Mouse (Mus musculus): ENCODE measurements around the gene Apbb2. TPM values are rescaled to one million over a fixed set of nuclear protein-coding genes. Genes with fewer than 3 reads are reported as not detected.

Apbb2 gene
- total RNA-seq (2021) = 100 to 1,000 TPM in 1 of 2 experiments, 10 to 100 TPM in 1; 96.4 to 104 TPM

GRCm38 (mm10) chr5:66618597-66618996 is at the start of gene Apbb2:
Gene Apbb2 (minus strand): TSS chr5:66618784.
- intact Hi-C loops (cut with DNase I) = loop anchor here (2.0 to 10.0 kb wide), 3 partner anchors 194 to 364 kb away; partner anchors contain the start of gene Nsun7
- peak; percentile 96 for DNase-seq

- intact Hi-C loops (cut with DNase I) = no loop called here
- no peak for DNase-seq
These were observed 35.6 kb upstream of the Apbb2 start for GRCm38 (mm10) chr5:66654220-66654619.

DNA sequence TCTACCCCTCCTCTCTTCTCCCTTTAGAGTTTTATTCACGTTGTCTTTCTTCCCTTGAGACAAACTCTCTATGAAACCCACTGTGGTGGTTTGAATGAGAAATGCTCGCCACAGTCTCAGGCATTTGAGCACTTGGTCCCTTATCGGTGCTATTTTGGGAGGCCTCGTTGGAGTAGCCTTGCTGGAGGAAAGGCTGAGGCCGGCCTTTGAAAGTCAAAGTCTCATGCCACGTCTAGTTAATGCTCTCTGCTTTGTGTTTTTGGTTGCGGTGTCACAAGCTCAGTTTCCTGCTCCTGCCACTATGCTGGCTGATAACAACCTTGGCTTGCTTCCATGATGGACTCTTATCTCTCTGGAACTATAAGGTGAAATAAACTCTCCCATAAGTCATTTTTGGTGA is 28.9 kb upstream of the Apbb2 start:
- no peak for DNase-seq
- intact Hi-C loops (cut with DNase I) = no loop called here

DNA sequence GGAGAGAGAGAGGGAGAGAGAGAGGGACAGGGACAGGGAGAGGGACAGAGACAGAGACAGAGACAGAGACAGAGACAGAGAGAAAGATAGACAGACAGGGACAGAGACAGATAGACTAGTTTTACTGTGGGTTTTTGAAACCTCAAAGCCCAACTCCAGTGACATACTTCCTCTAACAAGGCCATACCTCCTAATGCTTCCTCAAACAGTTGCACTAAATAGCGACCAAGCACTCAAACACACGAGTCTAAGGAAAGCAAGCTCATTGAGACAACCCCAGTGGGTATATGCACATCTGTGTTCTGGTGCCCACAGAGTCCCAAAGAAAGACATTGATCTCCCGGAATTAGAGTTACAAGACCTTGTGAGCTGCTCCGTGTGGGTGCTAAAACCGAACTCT is 24.7 kb upstream of the Apbb2 start:
- intact Hi-C loops (cut with DNase I) = no loop called here

GRCm38 (mm10) chr5:66642156-66642555 is 23.6 kb upstream of the Apbb2 start:
- intact Hi-C loops (cut with DNase I) = no loop called here
- DNase-seq = no peak

More for the DNA sequence above, 24.7 kb upstream of the Apbb2 start:
- DNase-seq = no peak

- DNase-seq = no peak
- intact Hi-C loops (cut with DNase I) = no loop called here
These were observed 17.0 kb upstream of the Apbb2 start for GRCm38 (mm10) chr5:66635459-66636079.

DNA sequence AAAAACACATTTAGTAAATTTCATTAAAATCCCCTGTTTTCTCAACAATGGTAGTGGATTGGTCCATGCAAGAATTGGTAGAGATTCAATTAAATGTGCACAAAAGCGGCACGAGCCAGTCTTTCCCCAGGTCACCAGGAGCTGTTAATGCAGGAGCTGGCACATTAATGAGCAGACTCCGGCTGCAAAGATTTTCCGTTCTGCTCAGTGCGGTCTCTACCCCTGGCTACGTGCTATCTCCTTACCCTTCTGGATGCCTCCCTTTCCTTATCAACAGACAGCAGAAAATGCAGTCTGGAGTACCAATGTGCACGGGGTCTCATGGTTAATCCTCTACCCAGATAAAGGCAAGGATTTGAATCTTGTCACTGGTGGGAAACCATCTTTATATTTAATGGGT is 9.2 kb upstream of the Apbb2 start:
- intact Hi-C loops (cut with DNase I) = no loop called here
- DNase-seq = no peak

GRCm38 (mm10) chr5:66620191-66620625 is 1.6 kb upstream of the Apbb2 start:
- intact Hi-C loops (cut with DNase I) = no loop called here
- DNase-seq = peak; percentile 77

DNA sequence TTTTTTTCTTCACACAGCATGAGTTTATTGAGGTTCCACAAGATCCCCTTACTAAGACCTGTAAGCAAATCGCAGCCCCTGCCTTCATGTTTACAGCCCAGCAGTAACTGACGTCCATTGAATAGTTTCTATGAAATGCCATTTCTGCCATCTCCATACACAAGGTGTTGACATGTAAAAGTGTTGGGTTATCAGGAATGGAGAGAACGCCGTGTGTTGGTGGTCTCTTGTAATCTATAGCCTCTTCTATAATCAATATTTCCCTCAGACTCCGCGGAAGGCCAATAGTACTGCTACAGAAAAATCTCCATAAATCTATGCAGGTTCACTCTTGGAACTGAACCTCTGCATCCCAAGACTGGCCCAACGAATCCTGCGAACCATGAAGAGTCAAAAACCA is 1.1 kb upstream of the Apbb2 start:
- intact Hi-C loops (cut with DNase I) = loop anchor here (2.0 to 10.0 kb wide), 3 partner anchors 195 to 365 kb away; partner anchors contain the start of gene Nsun7
- DNase-seq = no peak

DNA sequence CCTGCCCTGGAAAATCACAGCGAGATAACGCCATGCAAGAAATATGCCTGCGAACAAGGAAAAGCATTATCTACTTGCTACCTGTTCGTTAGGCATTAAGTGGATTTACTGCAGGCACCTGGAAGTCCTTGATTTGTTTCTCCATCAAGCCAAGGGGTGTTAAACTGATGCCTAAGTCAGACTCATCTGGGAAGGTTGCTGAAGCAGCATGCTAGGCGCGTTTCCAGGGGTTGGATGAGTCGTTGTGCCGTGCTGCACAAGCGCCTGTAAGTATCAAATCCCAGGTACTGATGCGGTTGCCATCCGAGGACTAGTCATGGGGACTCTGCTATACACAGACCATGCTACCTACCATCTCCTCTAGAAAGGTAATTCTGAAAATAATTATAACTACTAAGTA is 611 bp upstream of the Apbb2 start:
- intact Hi-C loops (cut with DNase I) = loop anchor here (2.0 to 10.0 kb wide), 3 partner anchors 194 to 364 kb away; partner anchors contain the start of gene Nsun7
- no peak for DNase-seq

- peak; percentile 35 for DNase-seq
- intact Hi-C loops (cut with DNase I) = loop anchor here (2.0 to 10.0 kb wide), 3 partner anchors 193 to 363 kb away; partner anchors contain the start of gene Nsun7
These were observed 593 bp downstream of the Apbb2 start for GRCm38 (mm10) chr5:66617921-66618460.

- intact Hi-C loops (cut with DNase I) = loop anchor here (10.0 kb wide), 2 partner anchors 190 to 360 kb away; partner anchors contain the start of gene Nsun7
- no peak for DNase-seq
These were observed 3.6 kb downstream of the Apbb2 start for GRCm38 (mm10) chr5:66614940-66615339.

GRCm38 (mm10) chr5:66613725-66614124 is 4.9 kb downstream of the Apbb2 start:
- intact Hi-C loops (cut with DNase I) = loop anchor here (10.0 kb wide), 2 partner anchors 189 to 359 kb away; partner anchors contain the start of gene Nsun7
- no peak for DNase-seq

DNA sequence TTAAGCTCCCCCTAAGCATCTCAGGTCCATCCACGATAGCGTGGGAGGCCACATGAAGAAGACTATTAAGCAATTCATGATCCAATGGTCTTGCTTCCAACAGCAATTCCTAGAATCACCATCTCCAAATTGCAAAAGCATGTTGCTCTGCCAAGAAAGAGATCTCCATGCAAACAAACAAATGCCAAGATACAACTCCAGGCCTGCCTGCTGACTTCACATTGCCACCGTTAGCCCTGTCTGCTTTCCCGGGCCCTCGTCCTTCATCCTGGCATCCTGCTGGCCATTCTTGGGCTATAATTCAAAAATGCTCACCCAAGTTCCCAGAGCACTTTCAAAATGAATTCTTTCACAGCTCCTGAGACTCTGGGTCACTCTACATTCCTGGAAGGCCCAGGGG is 5.6 kb downstream of the Apbb2 start:
- intact Hi-C loops (cut with DNase I) = loop anchor here (10.0 kb wide), 2 partner anchors 188 to 358 kb away; partner anchors contain the start of gene Nsun7

DNA sequence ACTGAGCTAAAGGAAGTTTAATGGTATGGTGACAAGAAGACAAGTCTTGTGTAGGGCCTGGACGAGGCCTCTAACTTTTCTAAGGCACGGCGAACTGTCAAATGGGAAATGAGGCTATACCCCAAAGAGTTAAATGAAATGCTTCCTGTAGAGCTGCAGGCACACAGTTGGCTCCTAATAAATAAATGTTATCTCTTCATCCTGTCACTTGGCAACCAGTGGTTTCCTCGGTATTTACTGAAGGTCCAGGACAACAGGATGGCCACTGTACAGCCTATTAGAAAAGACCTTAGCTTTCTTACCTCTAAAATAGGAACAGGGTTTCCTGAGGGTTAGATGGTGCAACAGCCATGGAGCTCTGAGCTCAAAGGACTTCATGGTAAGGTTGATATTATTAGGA is 6.7 kb downstream of the Apbb2 start:
- no peak for DNase-seq
- intact Hi-C loops (cut with DNase I) = loop anchor here (10.0 kb wide), 2 partner anchors 187 to 357 kb away; partner anchors contain the start of gene Nsun7

More for the DNA sequence above, 5.6 kb downstream of the Apbb2 start:
- DNase-seq = no peak

GRCm38 (mm10) chr5:66611361-66611760 is 7.2 kb downstream of the Apbb2 start:
- DNase-seq = no peak
- intact Hi-C loops (cut with DNase I) = loop anchor here (10.0 kb wide), 2 partner anchors 187 to 357 kb away; partner anchors contain the start of gene Nsun7

DNA sequence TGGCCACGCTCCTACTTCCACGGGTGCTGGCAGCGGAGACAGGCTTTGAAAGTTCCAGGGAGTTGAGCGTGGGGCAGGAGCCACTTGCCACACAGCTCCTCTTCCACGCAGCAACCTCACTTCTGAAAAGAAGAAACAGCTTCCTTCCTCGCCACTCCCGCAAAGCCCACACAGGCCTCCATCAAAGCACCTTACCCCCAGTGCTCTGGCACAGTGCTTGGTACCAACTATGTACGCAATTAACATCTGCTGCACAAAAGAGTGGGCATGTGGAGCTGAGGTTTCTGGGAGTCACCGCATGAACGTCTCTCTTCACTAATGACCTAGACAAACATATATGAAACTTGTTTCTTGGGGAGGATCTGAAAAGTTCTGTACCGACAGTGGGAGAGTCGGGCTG is 8.3 kb downstream of the Apbb2 start:
- no peak for DNase-seq
- intact Hi-C loops (cut with DNase I) = loop anchor here (10.0 kb wide), 2 partner anchors 185 to 355 kb away; partner anchors contain the start of gene Nsun7

GRCm38 (mm10) chr5:66609306-66609705 is 9.3 kb downstream of the Apbb2 start:
- no peak for DNase-seq
- intact Hi-C loops (cut with DNase I) = no loop called here

DNA sequence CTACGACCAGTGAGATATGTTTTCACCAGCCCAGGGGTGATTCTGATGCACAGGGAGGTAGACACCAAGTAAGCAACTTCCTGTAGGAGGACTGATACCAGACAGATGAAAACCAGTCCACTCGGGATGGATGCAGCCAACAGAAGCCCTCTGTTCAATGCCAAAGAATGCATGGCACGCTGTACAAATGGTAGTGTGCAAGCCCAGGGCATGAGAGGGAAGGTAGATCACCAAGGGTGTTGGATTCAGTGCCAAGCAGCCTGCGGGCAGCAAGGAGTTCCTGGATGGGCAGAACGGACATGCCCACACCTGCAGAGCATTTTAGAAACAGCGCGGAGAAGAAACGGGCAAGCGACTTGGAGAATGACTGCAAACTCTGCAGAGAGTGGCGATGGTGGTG is 10.8 kb downstream of the Apbb2 start:
- intact Hi-C loops (cut with DNase I) = no loop called here
- DNase-seq = no peak

- DNase-seq = no peak
- intact Hi-C loops (cut with DNase I) = no loop called here
These were observed 11.4 kb downstream of the Apbb2 start for GRCm38 (mm10) chr5:66607201-66607600.

DNA sequence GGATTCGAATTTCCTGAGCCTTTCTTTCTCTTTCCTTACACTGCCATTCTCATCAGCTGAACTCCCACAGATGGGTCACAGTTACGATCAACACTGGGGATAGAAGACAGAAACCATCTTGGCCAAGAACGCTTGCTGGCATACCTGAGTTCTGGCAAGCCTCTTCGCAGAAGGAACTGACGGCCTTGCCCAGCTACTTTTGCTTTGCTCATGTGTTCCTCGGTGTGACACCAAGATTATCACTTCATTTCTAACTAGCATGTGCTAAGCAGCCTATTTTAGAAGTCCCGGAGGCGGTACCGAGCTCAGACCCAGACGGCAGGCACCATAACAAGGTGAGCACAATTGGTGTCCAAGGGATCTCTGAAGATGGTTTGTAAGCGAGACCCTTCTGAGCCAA is 12.9 kb downstream of the Apbb2 start:
- intact Hi-C loops (cut with DNase I) = no loop called here

DNA sequence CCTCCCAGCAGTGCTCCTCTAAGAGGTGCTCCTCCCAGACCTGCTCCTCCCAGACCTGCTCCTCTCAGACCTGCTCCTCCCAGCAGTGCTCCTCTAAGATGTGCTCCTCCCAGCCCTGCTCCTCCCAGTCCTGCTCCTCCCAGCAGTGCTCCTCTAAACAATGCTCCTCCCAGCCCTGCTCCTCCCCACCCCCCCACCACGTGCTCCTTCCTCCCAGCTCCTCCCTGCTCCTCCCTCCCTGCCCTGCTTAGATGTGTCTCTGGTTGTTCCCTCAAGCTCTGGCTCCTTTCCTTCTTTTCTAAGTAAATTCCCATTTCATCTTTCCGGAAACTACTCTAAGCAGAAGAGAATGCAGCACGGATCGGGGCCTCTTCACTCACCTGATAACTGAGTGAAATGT is 14.2 kb downstream of the Apbb2 start:
- intact Hi-C loops (cut with DNase I) = no loop called here
- DNase-seq = no peak

More for the DNA sequence above, 12.9 kb downstream of the Apbb2 start:
- no peak for DNase-seq
